Comparison of ENCODE assay signal across 12 mouse cellular contexts in the genomic region with DNA sequence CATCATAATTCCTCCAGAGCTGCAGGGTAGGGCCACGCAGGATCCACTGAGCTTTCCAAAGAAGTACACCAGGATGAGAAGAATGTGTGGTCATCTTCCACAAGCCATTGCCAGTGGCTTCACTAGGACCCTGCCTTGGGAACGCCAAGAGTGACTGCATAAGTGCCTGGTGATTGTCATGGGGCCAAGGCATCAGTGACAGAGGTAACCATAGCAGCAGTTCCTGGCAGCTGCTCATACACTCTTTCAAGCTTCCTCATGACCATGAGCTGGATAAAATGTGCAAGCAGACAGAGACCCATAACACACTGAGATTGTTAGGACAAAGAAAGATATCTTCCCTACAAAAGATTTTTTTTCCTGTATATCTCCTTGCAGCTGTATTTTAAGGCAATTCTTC. TPM values are rescaled to one million over a fixed set of nuclear protein-coding genes. Genes with fewer than 3 reads are reported as not detected.
A peak's percentile ranks its signal among the peaks of the same experiment; 100 is the strongest.
DNase-seq lines count a peak whose midpoint lies in the region; ATAC-seq and TF ChIP-seq lines count a peak whose summit lies in the region.
"Had no signal": no experiment of that assay in that cellular context is flagged by ENCODE, and none has a peak within 500 bp of the region (broad histone marks: within the 10 kb centered on the region; RNA-seq: fewer than 3 reads in every experiment).

No protein-coding gene starts in this region.

- TF ChIP-seq CTCF in lung, embryonic 14.5 days (IDR thresholded peaks at IDR 0.05; ENCODE audit: low read depth), result no peak
- TF ChIP-seq CTCF in lung, adult 2 months (IDR thresholded peaks at IDR 0.05; ENCODE audit: insufficient read depth, low read length), result no peak
- no peak for TF ChIP-seq CTCF in gastrocnemius, adult 2 months (IDR thresholded peaks at IDR 0.05)

- H3K4me3 ChIP-seq in forebrain, embryonic 13.5 days, result no peak overlapping the region
- H3K4me3 ChIP-seq in forebrain, embryonic 15.5 days, result no peak overlapping the region
- H3K4me3 ChIP-seq in lung, embryonic 14.5 days (ENCODE audit: low read depth, low read length), result no peak overlapping the region
- no peak overlapping the region for H3K4me3 ChIP-seq in lung, adult 2 months (replicated peaks; ENCODE audit: extremely low read depth, low read depth, low read length)
- no peak overlapping the region for H3K4me3 ChIP-seq in lung, embryonic 15.5 days
- no peak overlapping the region for H3K4me3 ChIP-seq in gastrocnemius, adult 2 months
- H3K4me3 ChIP-seq: limb, embryonic 13.5 days had no signal

- peaks cover 9% of the 10 kb centered on the region for H3K4me1 ChIP-seq in forebrain, embryonic 13.5 days
- H3K4me1 ChIP-seq in forebrain, embryonic 15.5 days, result peaks cover 4% of the 10 kb centered on the region; the same call in 1 of the 2 replicates
- H3K4me1 ChIP-seq in lung, embryonic 14.5 days (ENCODE audit: insufficient read depth), result no peaks in the 10 kb centered on the region
- peaks cover 20% of the 10 kb centered on the region for H3K4me1 ChIP-seq in lung, adult 2 months (ENCODE audit: control insufficient read depth, insufficient read depth, low read length)
- H3K4me1 ChIP-seq in lung, embryonic 15.5 days, result no peaks in the 10 kb centered on the region
- H3K4me1 ChIP-seq: limb, embryonic 13.5 days had no signal

- no peaks in the 10 kb centered on the region for H3K36me3 ChIP-seq in forebrain, embryonic 13.5 days (ENCODE audit: poor library complexity, severe bottlenecking)
- H3K36me3 ChIP-seq in forebrain, embryonic 15.5 days, result no peaks in the 10 kb centered on the region
- H3K36me3 ChIP-seq in lung, embryonic 14.5 days (ENCODE audit: insufficient read depth), result no peaks in the 10 kb centered on the region
- H3K36me3 ChIP-seq in lung, embryonic 15.5 days, result no peaks in the 10 kb centered on the region
- H3K36me3 ChIP-seq: limb, embryonic 13.5 days had no signal

- 77% methylated on average over 2 of the region's 2 CpGs for WGBS in forebrain, embryonic 13.5 days
- WGBS in forebrain, embryonic 15.5 days, result 69% methylated on average over 2 of the region's 2 CpGs
- WGBS in lung, embryonic 14.5 days, result 45% methylated on average over 2 of the region's 2 CpGs
- 47% methylated on average over 2 of the region's 2 CpGs for WGBS in lung, adult 2 months
- WGBS in lung, embryonic 15.5 days, result 41% methylated on average over 2 of the region's 2 CpGs

- H3K9me3 ChIP-seq in forebrain, embryonic 13.5 days (replicated peaks), result no peaks in the 10 kb centered on the region
- no peaks in the 10 kb centered on the region for H3K9me3 ChIP-seq in forebrain, embryonic 15.5 days
- no peaks in the 10 kb centered on the region for H3K9me3 ChIP-seq in lung, embryonic 14.5 days (ENCODE audit: low read depth, low read length)
- H3K9me3 ChIP-seq in lung, embryonic 15.5 days, result no peaks in the 10 kb centered on the region
- H3K9me3 ChIP-seq: limb, embryonic 13.5 days had no signal

- no peak overlapping the region for H3K27ac ChIP-seq in forebrain, embryonic 13.5 days
- no peak overlapping the region for H3K27ac ChIP-seq in forebrain, embryonic 15.5 days (replicated peaks)
- H3K27ac ChIP-seq in lung, embryonic 14.5 days (ENCODE audit: low read depth), result no peak overlapping the region
- H3K27ac ChIP-seq in lung, embryonic 15.5 days, result no peak overlapping the region
- no peak overlapping the region for H3K27ac ChIP-seq in gastrocnemius, adult 2 months
- H3K27ac ChIP-seq: limb, embryonic 13.5 days; stomach, postnatal 0 days had no signal

- no peak for TF ChIP-seq POLR2A in lung, adult 2 months (IDR thresholded peaks at IDR 0.05; ENCODE audit: borderline replicate concordance, extremely low read depth, low read depth, low read length)

- H3K27me3 ChIP-seq in forebrain, embryonic 13.5 days, result no peaks in the 10 kb centered on the region
- no peaks in the 10 kb centered on the region for H3K27me3 ChIP-seq in forebrain, embryonic 15.5 days
- H3K27me3 ChIP-seq in lung, embryonic 14.5 days (ENCODE audit: insufficient read depth, low read length), result no peaks in the 10 kb centered on the region
- no peaks in the 10 kb centered on the region for H3K27me3 ChIP-seq in lung, embryonic 15.5 days
- H3K27me3 ChIP-seq: limb, embryonic 13.5 days had no signal

- H3K9ac ChIP-seq in forebrain, embryonic 13.5 days, result no peak overlapping the region
- H3K9ac ChIP-seq in forebrain, embryonic 15.5 days (replicated peaks), result no peak overlapping the region
- no peak overlapping the region for H3K9ac ChIP-seq in lung, embryonic 14.5 days
- no peak overlapping the region for H3K9ac ChIP-seq in lung, embryonic 15.5 days
- H3K9ac ChIP-seq: limb, embryonic 13.5 days had no signal

- DNase-seq in lung, embryonic 14.5 days, result peak; percentile 57
- no peak for DNase-seq in lung, adult 2 months
- peak; percentile 62 for DNase-seq in brain, adult 2 months (ENCODE audit: low read depth, low spot score)
- DNase-seq in spleen, postnatal 10 days (ENCODE audit: low spot score in 2 of 2), result no peak
- DNase-seq in gastrocnemius, adult 2 months, result no peak
- DNase-seq: cerebellum, postnatal 36 days; kidney, adult 9 months had no signal

- H3K4me2 ChIP-seq in forebrain, embryonic 13.5 days, result no peak overlapping the region
- H3K4me2 ChIP-seq in forebrain, embryonic 15.5 days (replicated peaks), result no peak overlapping the region
- H3K4me2 ChIP-seq in lung, embryonic 14.5 days, result no peak overlapping the region
- H3K4me2 ChIP-seq in lung, embryonic 15.5 days, result no peak overlapping the region
- H3K4me2 ChIP-seq: limb, embryonic 13.5 days had no signal

- ATAC-seq in forebrain, embryonic 13.5 days, result 0 out of 2 replicates have a peak, but pooled peaks have one; percentile 43
- no peak; the same call in 1 of the 2 replicates for ATAC-seq in forebrain, embryonic 15.5 days (replicated peaks)
- ATAC-seq in lung, embryonic 14.5 days (ENCODE audit: insufficient read depth), result 0 out of 2 replicates have a peak, but pooled peaks have one; percentile 44
- ATAC-seq in lung, embryonic 15.5 days (ENCODE audit: borderline replicate concordance, extremely low read depth, low FRiP score, low TSS enrichment), result peak; percentile 49; the same call in 1 of the 2 replicates

- intact Hi-C loops in gastrocnemius, adult 2 months (cut with DNase I), result no loop called here

RNA-seq across cellular contexts. Expression of a gene that starts 7.5 kb away (rescaled TPM):
- 27.5 and 28.4 TPM in 2 replicates for polyA plus RNA-seq in forebrain, embryonic 13.5 days (2015; fragmentation: Nextera tagmentation; extraction: Ambion mirVana)
- polyA plus RNA-seq in forebrain, embryonic 15.5 days (2015; fragmentation: Nextera tagmentation; extraction: Ambion mirVana), result 44.0 and 60.7 TPM in 2 replicates
- 38.1 and 42.5 TPM in 2 replicates for polyA plus RNA-seq in lung, embryonic 14.5 days (2014; fragmentation: Nextera tagmentation; extraction: Ambion mirVana)
- polyA plus RNA-seq in lung, adult 2 months (2012; rRNA removed), result 1,241 and 1,426 TPM in 2 replicates
- 62.7 and 66.4 TPM in 2 replicates for polyA plus RNA-seq in lung, embryonic 15.5 days (2015; fragmentation: Nextera tagmentation; extraction: Ambion mirVana)
- total RNA-seq in gastrocnemius, adult 2 months (2021), result 100 to 1,000 TPM; 208 to 217 TPM

RNA-seq across cellular contexts. Expression of a gene that starts 24.0 kb away (rescaled TPM):
- 2.8 and 3.6 TPM in 2 replicates for polyA plus RNA-seq in forebrain, embryonic 13.5 days (2015; fragmentation: Nextera tagmentation; extraction: Ambion mirVana)
- polyA plus RNA-seq in forebrain, embryonic 15.5 days (2015; fragmentation: Nextera tagmentation; extraction: Ambion mirVana), result 4.3 and 4.5 TPM in 2 replicates
- 103 and 116 TPM in 2 replicates for polyA plus RNA-seq in lung, embryonic 14.5 days (2014; fragmentation: Nextera tagmentation; extraction: Ambion mirVana)
- 183 and 285 TPM in 2 replicates for polyA plus RNA-seq in lung, adult 2 months (2012; rRNA removed)
- 138 and 145 TPM in 2 replicates for polyA plus RNA-seq in lung, embryonic 15.5 days (2015; fragmentation: Nextera tagmentation; extraction: Ambion mirVana)
- total RNA-seq in gastrocnemius, adult 2 months (2021), result 100 to 1,000 TPM in 1 of 2 experiments, 10 to 100 TPM in 1; 63.0 to 111 TPM

RNA-seq across cellular contexts. Expression of a gene that starts 34.4 kb away (rescaled TPM):
- polyA plus RNA-seq in forebrain, embryonic 13.5 days (2015; fragmentation: Nextera tagmentation; extraction: Ambion mirVana), result 10.8 and 11.4 TPM in 2 replicates
- polyA plus RNA-seq in forebrain, embryonic 15.5 days (2015; fragmentation: Nextera tagmentation; extraction: Ambion mirVana), result 12.4 and 15.1 TPM in 2 replicates
- 16.0 and 16.8 TPM in 2 replicates for polyA plus RNA-seq in lung, embryonic 14.5 days (2014; fragmentation: Nextera tagmentation; extraction: Ambion mirVana)
- 11.7 and 17.9 TPM in 2 replicates for polyA plus RNA-seq in lung, adult 2 months (2012; rRNA removed)
- 16.7 TPM in 2 replicates for polyA plus RNA-seq in lung, embryonic 15.5 days (2015; fragmentation: Nextera tagmentation; extraction: Ambion mirVana)
- total RNA-seq in gastrocnemius, adult 2 months (2021), result 10 to 100 TPM; 10.9 to 12.1 TPM

RNA-seq across cellular contexts. Expression of a gene that starts 41.2 kb away (rescaled TPM):
- polyA plus RNA-seq in forebrain, embryonic 13.5 days (2015; fragmentation: Nextera tagmentation; extraction: Ambion mirVana), result 0.14 and 0.26 TPM in 2 replicates
- not detected in 2 replicates for polyA plus RNA-seq in forebrain, embryonic 15.5 days (2015; fragmentation: Nextera tagmentation; extraction: Ambion mirVana)
- polyA plus RNA-seq in lung, embryonic 14.5 days (2014; fragmentation: Nextera tagmentation; extraction: Ambion mirVana), result 0.18 and 0.31 TPM in 2 replicates
- polyA plus RNA-seq in lung, adult 2 months (2012; rRNA removed), result 0.65 and 3.1 TPM in 2 replicates
- 0.13 and 0.22 TPM in 2 replicates for polyA plus RNA-seq in lung, embryonic 15.5 days (2015; fragmentation: Nextera tagmentation; extraction: Ambion mirVana)
- not detected for total RNA-seq in gastrocnemius, adult 2 months (2021)
- polyA plus RNA-seq: limb, embryonic 13.5 days had no signal

Comparison
In these comparisons a context has a peak if more than half of its experiments do, and no peak if none do; other contexts are left out.
1. DNase-seq: peak in lung, embryonic 14.5 days (single experiment) and brain, adult 2 months (single experiment); none in lung, adult 2 months (single experiment), spleen, postnatal 10 days (0 of 2) and gastrocnemius, adult 2 months (single experiment).
2. RNA of a gene that starts 7.5 kb away (polyA plus RNA-seq): 1,241 to 1,426 TPM in lung, adult 2 months; 62.7 to 66.4 TPM in lung, embryonic 15.5 days, 44.0 to 60.7 TPM in forebrain, embryonic 15.5 days, 38.1 to 42.5 TPM in lung, embryonic 14.5 days and 27.5 to 28.4 TPM in forebrain, embryonic 13.5 days; every median in the first group is over 10 times any median in the second.
3. RNA of a gene that starts 24.0 kb away (polyA plus RNA-seq): 183 to 285 TPM in lung, adult 2 months, 138 to 145 TPM in lung, embryonic 15.5 days and 103 to 116 TPM in lung, embryonic 14.5 days; 4.3 to 4.5 TPM in forebrain, embryonic 15.5 days and 2.8 to 3.6 TPM in forebrain, embryonic 13.5 days; every median in the first group is over 10 times any median in the second.